In the genomic region with DNA sequence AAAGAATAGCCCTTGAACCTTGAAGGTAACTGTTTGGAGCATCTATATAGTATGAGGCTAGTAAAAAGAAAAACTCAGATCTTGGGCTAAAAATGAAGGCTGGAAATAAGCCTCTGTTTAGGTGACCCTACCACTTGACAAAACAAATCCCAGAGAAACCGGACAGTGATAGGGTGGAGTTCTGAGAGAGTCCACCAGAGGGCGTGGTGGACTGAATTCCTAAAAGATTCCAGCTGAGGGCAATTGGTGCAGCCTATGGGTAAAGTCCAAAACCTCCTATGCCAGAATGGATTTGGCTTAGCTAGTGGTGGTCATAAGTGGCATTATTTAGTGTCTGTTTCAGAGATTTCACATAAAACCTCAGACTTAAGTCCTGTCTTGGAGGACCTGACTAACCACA, we compare ENCODE assay signal across 8 mouse cellular contexts. TPM values are rescaled to one million over a fixed set of nuclear protein-coding genes. Genes with fewer than 3 reads are reported as not detected.
DNase-seq lines count a peak whose midpoint lies in the region; ATAC-seq and TF ChIP-seq lines count a peak whose summit lies in the region.

No protein-coding gene starts in this region.

- H3K4me3 ChIP-seq in hindbrain, embryonic 11.5 days (ENCODE audit: low read depth, low read length), result no peak overlapping the region
- H3K4me3 ChIP-seq in hindbrain, embryonic 16.5 days (ENCODE audit: low read length), result no peak overlapping the region
- no peak overlapping the region for H3K4me3 ChIP-seq in kidney, postnatal 0 days (replicated peaks; ENCODE audit: low read depth, low read length)

- H3K27ac ChIP-seq in hindbrain, embryonic 11.5 days (ENCODE audit: low read depth, low read length), result no peak overlapping the region
- H3K27ac ChIP-seq in hindbrain, embryonic 16.5 days (ENCODE audit: low read depth, low read length), result no peak overlapping the region
- H3K27ac ChIP-seq in kidney, postnatal 0 days, result no peak overlapping the region

- 26% methylated on average over 2 of the region's 2 CpGs for WGBS in hindbrain, embryonic 11.5 days
- 15% methylated on average over 2 of the region's 2 CpGs for WGBS in hindbrain, embryonic 16.5 days
- WGBS in kidney, postnatal 0 days, result 24% methylated on average over 2 of the region's 2 CpGs

- no peaks in the 10 kb centered on the region for H3K27me3 ChIP-seq in hindbrain, embryonic 11.5 days (ENCODE audit: control insufficient read depth, insufficient read depth, low read length)
- H3K27me3 ChIP-seq in hindbrain, embryonic 16.5 days (replicated peaks; ENCODE audit: control insufficient read depth, insufficient read depth, low read length), result no peaks in the 10 kb centered on the region
- H3K27me3 ChIP-seq in kidney, postnatal 0 days (ENCODE audit: insufficient read depth, low read length), result no peaks in the 10 kb centered on the region

- TF ChIP-seq CTCF in kidney, postnatal 0 days (IDR thresholded peaks at IDR 0.05; ENCODE audit: low read depth), result peak; percentile 65

- no peak for ATAC-seq in hindbrain, embryonic 11.5 days (ENCODE audit: low FRiP score)
- no peak for ATAC-seq in hindbrain, embryonic 16.5 days
- ATAC-seq in kidney, postnatal 0 days (replicated peaks; ENCODE audit: low FRiP score, low read depth), result no peak

- DNase-seq in hindbrain, embryonic 11.5 days (ENCODE audit: low spot score), result peak; percentile 79
- peak; percentile 15 for DNase-seq in urinary bladder, postnatal 14 days (ENCODE audit: low spot score)
- no peak for DNase-seq in urinary bladder, postnatal 4 days (ENCODE audit: low spot score in 2 of 2)
- DNase-seq in cerebellum, postnatal 10 days, result peak; percentile 78 to 85
- DNase-seq in kidney, postnatal 0 days (ENCODE audit: low spot score), result peak; percentile 16
- DNase-seq in retina, embryonic 14.5 days (ENCODE audit: low spot score), result peak; percentile 78
- no peak for DNase-seq in thymus, postnatal 14 days

- H3K4me2 ChIP-seq in hindbrain, embryonic 11.5 days (replicated peaks; ENCODE audit: low read depth, low read length), result no peak overlapping the region
- H3K4me2 ChIP-seq in hindbrain, embryonic 16.5 days (ENCODE audit: low read length), result no peak overlapping the region
- no peak overlapping the region for H3K4me2 ChIP-seq in kidney, postnatal 0 days (ENCODE audit: low read length)

- H3K36me3 ChIP-seq in hindbrain, embryonic 11.5 days (ENCODE audit: control insufficient read depth, insufficient read depth, low read length), result no peaks in the 10 kb centered on the region
- H3K36me3 ChIP-seq in hindbrain, embryonic 16.5 days (ENCODE audit: control insufficient read depth, insufficient read depth, low read length), result no peaks in the 10 kb centered on the region
- no peaks in the 10 kb centered on the region for H3K36me3 ChIP-seq in kidney, postnatal 0 days (ENCODE audit: insufficient read depth, low read length)

- H3K9ac ChIP-seq in hindbrain, embryonic 11.5 days (ENCODE audit: low read depth, low read length), result no peak overlapping the region
- no peak overlapping the region for H3K9ac ChIP-seq in hindbrain, embryonic 16.5 days (ENCODE audit: low read depth, low read length)
- no peak overlapping the region for H3K9ac ChIP-seq in kidney, postnatal 0 days (ENCODE audit: low read depth, low read length)

- no peaks in the 10 kb centered on the region for H3K9me3 ChIP-seq in hindbrain, embryonic 11.5 days (ENCODE audit: control insufficient read depth, low read length)
- H3K9me3 ChIP-seq in hindbrain, embryonic 16.5 days (ENCODE audit: control insufficient read depth, low read length), result no peaks in the 10 kb centered on the region
- H3K9me3 ChIP-seq in kidney, postnatal 0 days (replicated peaks; ENCODE audit: low read length), result no peaks in the 10 kb centered on the region

- no peaks in the 10 kb centered on the region; the same call in 1 of the 2 replicates for H3K4me1 ChIP-seq in hindbrain, embryonic 11.5 days (replicated peaks; ENCODE audit: control insufficient read depth, insufficient read depth, low read length)
- H3K4me1 ChIP-seq in hindbrain, embryonic 16.5 days (ENCODE audit: control insufficient read depth, insufficient read depth, low read depth, low read length), result peaks cover 6% of the 10 kb centered on the region
- H3K4me1 ChIP-seq in kidney, postnatal 0 days (replicated peaks; ENCODE audit: insufficient read depth, low read length), result no peaks in the 10 kb centered on the region

RNA-seq across cellular contexts. Expression of gene Glra1, which starts 36.9 kb away (rescaled TPM):
- polyA plus RNA-seq in hindbrain, embryonic 11.5 days (2014; fragmentation: Nextera tagmentation; extraction: Ambion mirVana), result 5.8 and 10.0 TPM in 2 replicates
- 2.5 and 2.8 TPM in 2 replicates for polyA plus RNA-seq in hindbrain, embryonic 16.5 days (2015; fragmentation: Nextera tagmentation; extraction: Ambion mirVana)
- polyA plus RNA-seq in kidney, postnatal 0 days (2015; fragmentation: Nextera tagmentation; extraction: Ambion mirVana), result not detected in 2 replicates

Comparison
In these comparisons a context has a peak if more than half of its experiments do, and no peak if none do; other contexts are left out.
1. DNase-seq: peak in hindbrain, embryonic 11.5 days (single experiment), urinary bladder, postnatal 14 days (single experiment), cerebellum, postnatal 10 days (2 of 2), kidney, postnatal 0 days (single experiment) and retina, embryonic 14.5 days (single experiment); none in urinary bladder, postnatal 4 days (0 of 2) and thymus, postnatal 14 days (single experiment).